Mouse (Mus musculus) embryonic facial prominence, embryonic 15.5 days (tissue): ENCODE data around the gene Nsun5. TPM values are rescaled to one million over a fixed set of nuclear protein-coding genes. Genes with fewer than 3 reads are reported as not detected.

Source experiments
- ATAC-seq: fragments of 200-750 bp; cut with Nextera tagmentation; 2 replicates; pipeline ENCODE4 v1.8.0; 2017; ENCODE audit warnings: low read depth, moderate TSS enrichment; ENCODE audit not compliant: insufficient number of reproducible peaks, low FRiP score, low TSS enrichment
- H3K27ac ChIP-seq: fragments of 300-500 bp; sonication (generic); replicated peaks from 2 replicates; pipeline ENCODE4 v1.5.1; 2015; ENCODE audit warnings: mild to moderate bottlenecking, inconsistent platforms
- H3K27me3 ChIP-seq: fragments of 300-500 bp; sonication (generic); 2 replicates; pipeline ENCODE4 v1.6.1; 2015; ENCODE audit warnings: inconsistent platforms
- H3K36me3 ChIP-seq: fragments of 300-500 bp; sonication (generic); 2 replicates; pipeline ENCODE4 v1.6.1; 2015; ENCODE audit warnings: mild to moderate bottlenecking, inconsistent platforms
- H3K4me1 ChIP-seq: fragments of 300-500 bp; sonication (generic); 2 replicates; pipeline ENCODE4 v1.6.1; 2015; ENCODE audit warnings: inconsistent platforms
- H3K4me2 ChIP-seq: fragments of 300-500 bp; sonication (generic); replicated peaks from 2 replicates; pipeline ENCODE4 v1.6.1; 2015; ENCODE audit warnings: mild to moderate bottlenecking, inconsistent platforms
- H3K4me3 ChIP-seq: fragments of 300-500 bp; sonication (generic); replicated peaks from 2 replicates; pipeline ENCODE4 v1.5.1; 2015; ENCODE audit warnings: mild to moderate bottlenecking, inconsistent platforms
- H3K9ac ChIP-seq: fragments of 300-500 bp; sonication (generic); 2 replicates; pipeline ENCODE4 v1.6.1; 2015; ENCODE audit warnings: inconsistent platforms
- H3K9me3 ChIP-seq: fragments of 300-500 bp; sonication (generic); replicated peaks from 2 replicates; pipeline ENCODE4 v1.6.1; 2016; ENCODE audit warnings: inconsistent platforms
- WGBS: fragments of 180-500 bp; shearing (Covaris S2); methylation state at CpG from one replicate; pipeline ENCODE4 v1.1.7; 2015; 5-methylcytosine and 5-hydroxymethylcytosine counted together
- polyA plus RNA-seq: library from polyadenylated mRNA; unstranded; fragments of >200 nt; fragmentation: Nextera tagmentation; extraction: Ambion mirVana; gene quantifications from 2 replicates; pipeline ENCODE4 v1.2.1, GENCODE M21; 2015

Gene Nsun5
- polyA plus RNA-seq = 37.8 and 38.2 TPM in 2 replicates

DNA sequence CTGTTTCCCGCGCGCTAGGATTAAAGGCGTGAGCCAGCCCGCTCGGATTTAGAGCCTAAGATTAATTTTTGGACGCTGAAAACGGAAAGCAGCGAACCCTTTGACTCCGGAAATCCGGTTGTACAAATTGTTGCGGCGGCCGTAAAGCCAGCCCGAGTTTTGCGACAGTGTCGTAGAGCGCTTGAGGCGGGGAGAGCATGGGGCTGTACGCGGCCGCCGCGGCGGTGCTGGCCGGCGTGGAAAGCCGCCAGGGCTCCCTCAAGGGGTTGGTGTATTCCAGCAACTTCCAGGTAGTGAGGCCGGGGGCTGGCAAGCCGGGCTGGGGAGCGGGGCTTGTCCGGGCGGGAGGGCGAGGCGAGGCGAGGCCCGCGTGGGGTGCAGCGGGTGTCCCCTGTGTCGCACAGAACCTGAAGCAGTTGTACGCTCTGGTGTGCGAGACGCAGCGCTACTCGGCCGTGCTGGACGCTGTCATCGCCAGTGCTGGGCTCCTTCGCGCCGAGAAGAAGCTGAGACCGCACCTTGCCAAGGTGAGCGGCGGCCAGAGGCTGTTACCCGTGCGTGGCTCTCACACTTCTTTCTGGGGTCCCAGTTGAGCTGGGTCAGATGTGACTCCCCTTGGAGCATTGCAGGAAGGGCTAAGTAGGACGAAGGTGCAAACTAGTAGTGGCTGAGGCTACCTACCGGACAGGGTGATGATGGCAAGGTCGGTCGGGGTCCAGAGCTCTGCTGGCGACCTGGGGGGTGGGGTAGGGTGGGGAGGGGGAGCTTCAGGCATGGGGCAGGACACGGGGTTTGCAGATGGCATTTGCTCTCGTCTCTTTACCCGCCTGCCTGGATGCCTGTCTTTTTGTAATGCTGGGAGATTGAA lies at the start of gene Nsun5:
Nsun5 (plus strand) TSS at position 167 of the 868 bp plus-strand sequence.
- H3K36me3 ChIP-seq = peaks cover 36% of the 10 kb centered on the region
- H3K4me2 ChIP-seq = peak within 1 kb of the TSS; percentile 82
- H3K9me3 ChIP-seq = no peaks in the 10 kb centered on the region
- H3K27ac ChIP-seq = peak within 1 kb of the TSS; percentile 89
- peak within 1 kb of the TSS; percentile 94 for H3K4me3 ChIP-seq
- under 1% methylated on average over 64 of the region's 64 CpGs for WGBS
- H3K27me3 ChIP-seq = no peaks in the 10 kb centered on the region
- 0 out of 2 replicates have a peak, but pooled peaks have one; percentile 41 for ATAC-seq
- H3K4me1 ChIP-seq = peaks cover 14% of the 10 kb centered on the region
- H3K9ac ChIP-seq = peak within 1 kb of the TSS; percentile 90

DNA sequence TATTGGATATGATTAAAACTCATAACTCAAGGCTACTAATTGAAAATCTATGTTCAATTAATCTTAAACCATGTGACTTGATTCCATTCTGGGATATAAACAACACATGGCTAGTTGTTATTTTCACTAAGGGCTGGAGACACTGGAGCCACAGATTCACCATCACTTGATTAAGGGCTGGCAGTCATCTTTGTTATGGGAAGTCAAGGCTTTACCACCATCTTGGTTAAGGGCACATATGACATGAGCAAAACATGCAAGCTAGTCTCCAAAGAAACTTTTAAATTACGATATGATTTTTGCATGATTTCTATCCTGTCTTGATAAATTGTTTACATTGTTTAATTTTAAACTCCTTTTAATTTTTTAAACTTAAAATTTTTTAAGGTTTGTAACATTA lies 47.6 kb upstream of the Nsun5 start:
- H3K27ac ChIP-seq = no peak overlapping the region
- 93% methylated on average over 1 of the region's 1 CpGs for WGBS
- H3K4me2 ChIP-seq = no peak overlapping the region
- no peaks in the 10 kb centered on the region for H3K9me3 ChIP-seq
- H3K9ac ChIP-seq = no peak overlapping the region
- no peaks in the 10 kb centered on the region for H3K36me3 ChIP-seq
- no peak overlapping the region for H3K4me3 ChIP-seq
- no peaks in the 10 kb centered on the region for H3K4me1 ChIP-seq
- no peak for ATAC-seq
- no peaks in the 10 kb centered on the region for H3K27me3 ChIP-seq

DNA sequence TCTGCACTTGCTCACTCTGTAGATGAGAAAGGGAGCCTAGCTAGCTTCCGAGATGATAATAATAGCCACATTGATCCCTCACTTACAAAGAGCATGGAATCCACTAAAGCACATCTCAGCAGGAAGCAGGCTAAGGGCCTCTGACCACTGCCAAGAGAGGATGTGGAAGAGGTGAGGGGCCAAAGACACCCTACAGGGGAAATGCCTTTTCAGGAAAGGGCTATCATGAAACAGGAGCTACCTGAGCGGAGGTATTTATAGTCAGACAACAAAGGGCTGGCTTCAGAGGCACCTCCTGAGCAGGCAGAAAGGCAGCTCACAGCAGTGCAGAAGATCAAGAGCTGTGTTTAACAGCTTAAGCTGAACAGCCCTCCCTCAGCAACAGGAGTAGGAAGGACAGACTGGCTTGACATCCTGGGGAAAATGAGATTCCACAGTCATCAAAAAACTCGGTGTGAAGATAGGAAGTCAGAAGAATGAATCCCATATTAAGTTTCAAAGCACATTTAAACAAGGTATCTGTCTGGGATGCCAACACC lies 43.6 kb upstream of the Nsun5 start:
- WGBS = 8% methylated on average over 3 of the region's 3 CpGs
- Histone ChIP-seq H3K4me1 (no peaks in the 10 kb centered on the region), H3K27me3 (no peaks in the 10 kb centered on the region), H3K4me3 (no peak overlapping the region), H3K27ac (no peak overlapping the region), H3K4me2 (no peak overlapping the region), H3K36me3 (no peaks in the 10 kb centered on the region), H3K9me3 (no peaks in the 10 kb centered on the region), H3K9ac (no peak overlapping the region)
- ATAC-seq = no peak

DNA sequence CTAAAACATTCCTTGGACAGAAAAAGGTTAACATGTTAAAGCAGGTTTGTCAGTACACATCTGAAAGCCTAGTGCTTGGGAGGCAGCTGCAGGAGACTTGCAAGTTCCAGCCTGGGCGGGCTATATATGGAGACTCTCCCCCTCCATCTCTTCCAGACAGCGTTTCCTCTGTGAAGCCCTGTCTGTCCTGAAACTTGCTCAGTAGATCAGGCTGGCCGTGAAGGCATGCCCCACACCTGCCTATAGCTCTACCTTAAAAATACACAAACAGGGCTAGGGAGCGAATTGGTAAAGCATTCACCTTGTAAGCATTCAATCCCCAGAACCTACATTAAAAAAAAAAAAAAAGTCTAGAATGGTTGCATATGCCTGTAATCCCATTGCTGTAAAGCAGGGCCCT lies 40.3 kb upstream of the Nsun5 start:
- Histone ChIP-seq H3K27ac (no peak overlapping the region), H3K9me3 (no peaks in the 10 kb centered on the region), H3K27me3 (no peaks in the 10 kb centered on the region), H3K9ac (no peak overlapping the region), H3K4me1 (no peaks in the 10 kb centered on the region), H3K36me3 (no peaks in the 10 kb centered on the region), H3K4me2 (no peak overlapping the region), H3K4me3 (no peak overlapping the region)
- WGBS = 66% methylated on average over 4 of the region's 4 CpGs
- ATAC-seq = no peak

DNA sequence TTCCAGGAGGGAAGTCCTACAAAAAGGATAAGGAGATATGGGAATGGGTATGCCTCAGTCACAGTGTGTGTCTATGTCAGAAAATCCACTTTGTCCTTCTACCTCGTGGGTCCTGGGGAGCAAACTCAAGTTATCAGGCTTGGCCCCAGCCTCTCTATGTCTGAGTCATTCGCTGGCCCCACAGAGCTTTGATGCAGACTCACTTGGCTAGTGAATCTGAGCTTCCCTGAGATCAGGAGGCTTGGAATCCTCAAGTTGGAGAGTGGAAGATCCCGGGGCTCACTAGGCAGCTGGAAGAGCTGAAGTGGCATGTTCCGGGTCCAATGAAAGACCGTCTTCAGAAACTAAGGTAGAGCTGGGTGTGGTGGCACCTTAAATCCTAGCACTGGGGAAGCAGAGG lies 39.6 kb upstream of the Nsun5 start:
- Histone ChIP-seq H3K27ac (no peak overlapping the region), H3K4me2 (no peak overlapping the region), H3K4me3 (no peak overlapping the region), H3K36me3 (no peaks in the 10 kb centered on the region), H3K9me3 (no peaks in the 10 kb centered on the region), H3K9ac (no peak overlapping the region), H3K4me1 (no peaks in the 10 kb centered on the region), H3K27me3 (no peaks in the 10 kb centered on the region)
- WGBS = 85% methylated on average over 5 of the region's 5 CpGs
- no peak for ATAC-seq

DNA sequence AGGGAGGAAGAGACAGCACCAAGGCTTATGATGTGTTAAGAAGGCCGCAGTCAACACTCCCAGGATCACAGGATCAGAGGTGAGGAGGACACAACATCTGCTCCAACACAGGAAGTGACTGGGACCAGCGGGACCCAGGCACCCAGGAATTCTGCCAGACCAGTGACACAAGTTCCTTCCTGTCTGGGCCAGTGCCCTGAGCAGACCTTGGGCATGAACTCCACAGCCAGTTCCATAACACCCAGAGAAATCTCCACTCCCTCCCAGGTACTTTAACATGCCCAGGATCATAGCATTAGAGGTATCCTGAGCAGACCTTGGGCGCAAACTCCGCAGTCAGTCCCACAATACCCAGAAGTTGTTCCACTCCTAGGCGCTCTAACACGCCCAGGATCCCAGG lies 38.6 kb upstream of the Nsun5 start:
- no peak for ATAC-seq
- no peaks in the 10 kb centered on the region for H3K4me1 ChIP-seq
- no peak overlapping the region for H3K4me3 ChIP-seq
- H3K9me3 ChIP-seq = no peaks in the 10 kb centered on the region
- no peaks in the 10 kb centered on the region for H3K27me3 ChIP-seq
- H3K4me2 ChIP-seq = no peak overlapping the region
- no peak overlapping the region for H3K27ac ChIP-seq
- no peak overlapping the region for H3K9ac ChIP-seq
- WGBS = 86% methylated on average over 6 of the region's 6 CpGs
- H3K36me3 ChIP-seq = no peaks in the 10 kb centered on the region

DNA sequence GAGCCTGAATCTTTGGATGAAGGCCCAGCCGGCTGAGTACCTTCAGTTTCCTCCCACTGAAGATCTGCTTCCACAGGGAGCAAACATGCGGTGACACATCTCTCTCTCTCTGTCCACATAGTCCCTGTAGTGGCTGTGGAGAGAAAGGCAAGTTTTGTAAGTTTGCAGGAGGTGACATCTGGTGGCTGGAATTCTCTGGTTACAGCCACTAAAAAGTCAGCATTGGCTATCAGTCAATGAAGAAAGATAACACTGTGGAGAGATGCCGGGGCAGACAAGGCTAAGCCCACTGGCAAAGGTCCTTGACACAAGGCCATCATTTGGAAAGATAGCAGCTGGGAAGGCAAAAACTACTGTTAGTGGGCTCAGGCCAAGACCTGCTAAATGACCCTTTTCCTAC lies 32.2 kb upstream of the Nsun5 start:
- no peaks in the 10 kb centered on the region for H3K9me3 ChIP-seq
- no peaks in the 10 kb centered on the region for H3K4me1 ChIP-seq
- WGBS = 50% methylated on average over 3 of the region's 3 CpGs
- no peak overlapping the region for H3K4me3 ChIP-seq
- no peak for ATAC-seq
- no peak overlapping the region for H3K4me2 ChIP-seq
- H3K36me3 ChIP-seq = no peaks in the 10 kb centered on the region
- no peak overlapping the region for H3K9ac ChIP-seq
- no peaks in the 10 kb centered on the region for H3K27me3 ChIP-seq
- no peak overlapping the region for H3K27ac ChIP-seq

DNA sequence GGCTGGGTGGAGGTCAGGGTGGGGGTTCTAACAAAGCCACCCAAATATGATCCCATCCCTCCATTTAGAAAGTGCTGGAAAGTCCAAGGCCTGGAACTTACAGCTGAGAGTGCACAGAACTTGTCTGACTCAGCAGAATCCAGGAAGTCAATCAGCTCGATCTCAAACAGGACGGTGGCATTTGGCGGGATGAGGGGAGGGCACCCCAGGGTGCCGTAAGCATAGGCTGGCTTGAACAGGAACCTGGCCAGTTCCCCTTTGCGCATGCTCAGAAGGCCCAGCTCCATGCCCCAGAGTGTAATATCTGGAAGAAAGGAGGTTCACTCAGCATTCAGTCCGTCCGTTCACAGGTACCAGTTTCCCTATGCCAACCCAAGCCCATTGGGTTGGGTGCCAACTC lies 23.8 kb upstream of the Nsun5 start:
- Histone ChIP-seq H3K4me2 (no peak overlapping the region), H3K9me3 (no peaks in the 10 kb centered on the region; the same call in 1 of the 2 replicates), H3K36me3 (no peaks in the 10 kb centered on the region), H3K4me1 (no peaks in the 10 kb centered on the region), H3K27ac (no peak overlapping the region), H3K9ac (no peak overlapping the region), H3K27me3 (no peaks in the 10 kb centered on the region), H3K4me3 (no peak overlapping the region)
- ATAC-seq = no peak
- WGBS = 73% methylated on average over 7 of the region's 7 CpGs

DNA sequence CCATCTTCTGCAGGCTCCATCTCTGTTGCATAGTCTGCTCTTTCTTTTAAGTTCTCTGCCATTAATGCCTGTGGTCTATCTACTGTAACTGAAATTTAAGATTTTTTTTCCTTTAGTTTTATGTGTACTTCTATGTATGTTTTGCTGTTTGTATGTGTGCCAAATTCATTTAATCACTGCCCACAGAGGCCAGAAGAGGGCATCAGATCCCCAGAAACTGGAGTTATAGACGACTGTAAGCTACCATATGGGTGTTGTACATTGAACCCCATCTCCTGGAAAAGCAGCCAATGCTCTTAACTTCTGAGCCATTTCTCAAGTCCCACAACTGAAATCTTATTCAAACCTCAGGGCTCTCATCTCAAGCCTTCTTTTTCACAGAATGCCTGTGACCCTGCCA lies 23.3 kb upstream of the Nsun5 start:
- no peak overlapping the region for H3K9ac ChIP-seq
- H3K36me3 ChIP-seq = no peaks in the 10 kb centered on the region
- ATAC-seq = no peak
- no peak overlapping the region for H3K4me3 ChIP-seq
- no peaks in the 10 kb centered on the region for H3K4me1 ChIP-seq
- H3K4me2 ChIP-seq = no peak overlapping the region
- H3K27ac ChIP-seq = no peak overlapping the region
- WGBS = 36% methylated on average over 1 of the region's 1 CpGs
- no peaks in the 10 kb centered on the region; the same call in 1 of the 2 replicates for H3K9me3 ChIP-seq
- no peaks in the 10 kb centered on the region for H3K27me3 ChIP-seq

DNA sequence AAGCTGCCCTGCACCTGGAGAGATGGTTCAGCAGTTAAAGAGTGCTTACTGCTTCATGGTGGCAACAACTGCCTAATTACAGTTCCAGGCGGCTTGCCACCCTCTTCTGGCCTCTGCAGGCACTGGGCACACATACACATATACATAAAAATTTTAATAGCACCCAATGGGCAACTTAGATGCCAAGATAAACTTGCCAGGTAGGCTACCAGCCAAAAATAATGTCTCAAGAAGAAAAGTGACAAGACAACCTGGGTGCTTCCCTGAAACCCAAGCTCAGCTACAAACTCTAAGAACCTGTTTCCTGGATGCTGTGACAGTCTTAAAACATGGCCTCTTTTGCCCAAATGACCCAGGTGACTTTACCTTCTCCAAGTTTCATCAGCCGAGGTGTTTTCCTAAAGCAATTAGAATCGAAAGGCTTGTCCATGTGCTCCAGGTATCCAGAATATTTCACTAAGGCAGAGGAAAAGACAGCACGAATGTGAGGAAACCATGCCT lies 22.2 kb upstream of the Nsun5 start:
- ATAC-seq = no peak
- Histone ChIP-seq H3K4me3 (no peak overlapping the region), H3K36me3 (no peaks in the 10 kb centered on the region), H3K27ac (no peak overlapping the region), H3K4me2 (no peak overlapping the region), H3K4me1 (no peaks in the 10 kb centered on the region), H3K27me3 (no peaks in the 10 kb centered on the region), H3K9ac (no peak overlapping the region), H3K9me3 (no peaks in the 10 kb centered on the region; the same call in 1 of the 2 replicates)
- WGBS = 50% methylated on average over 4 of the region's 4 CpGs

DNA sequence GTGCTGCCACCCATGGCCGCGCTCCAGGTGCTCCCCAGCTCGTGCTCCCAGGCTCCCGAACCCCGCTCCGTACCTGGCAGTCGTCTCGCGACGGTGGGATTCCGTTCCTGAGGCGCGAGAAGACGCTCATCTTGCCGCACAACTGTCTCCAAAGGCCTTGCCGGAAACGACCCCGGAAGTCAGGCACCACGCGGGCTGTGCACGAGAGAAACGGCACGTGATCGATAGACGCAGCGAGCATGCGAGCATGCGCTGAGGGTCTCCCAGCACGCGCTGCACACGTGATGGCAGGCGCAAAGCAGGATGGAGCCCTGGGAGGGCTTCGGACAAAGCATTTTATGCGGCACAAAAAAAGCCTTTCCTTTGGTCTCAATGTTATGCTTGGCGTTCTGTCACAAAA lies 19.9 kb upstream of the Nsun5 start, which contains the start of gene Fkbp6:
Fkbp6 (minus strand) TSS at position 183 of the 400 bp plus-strand sequence.
- Histone ChIP-seq H3K4me1 (no peaks in the 10 kb centered on the region), H3K36me3 (no peaks in the 10 kb centered on the region), H3K4me2 (no peak within 1 kb of the TSS), H3K27me3 (peaks cover 12% of the 10 kb centered on the region), H3K9me3 (no peaks in the 10 kb centered on the region; the same call in 1 of the 2 replicates), H3K27ac (no peak within 1 kb of the TSS), H3K4me3 (no peak within 1 kb of the TSS), H3K9ac (no peak within 1 kb of the TSS)
- no peak for ATAC-seq
- WGBS = 91% methylated on average over 35 of the region's 35 CpGs
